Mouse (Mus musculus) lung, postnatal 0 days (tissue): ENCODE results near the gene Duox1. TPM values are rescaled to one million over a fixed set of nuclear protein-coding genes. Genes with fewer than 3 reads are reported as not detected.
A peak's percentile ranks its signal among the peaks of the same experiment; 100 is the strongest.

Experiments used
- ATAC-seq: fragments of 200-750 bp; cut with Nextera tagmentation; 2 replicates; pipeline ENCODE4 v1.8.0; 2017; ENCODE audit warnings: moderate library complexity
- DNase-seq: peaks from one replicate; pipeline ENCODE4 v3.0.0-alpha.2; 2016; ENCODE audit warnings: low spot score
- H3K27ac ChIP-seq: fragments of 300-500 bp; sonication (generic); 2 replicates; pipeline ENCODE4 v1.5.1; 2014; ENCODE audit warnings: antibody characterized with exemption, mild to moderate bottlenecking, low read length, mixed read lengths
- H3K27me3 ChIP-seq: fragments of 300-500 bp; sonication (generic); replicated peaks from 2 replicates; pipeline ENCODE4 v1.6.1; 2014; ENCODE audit warnings: low read length, mixed read lengths; ENCODE audit not compliant: insufficient read depth
- H3K36me3 ChIP-seq: fragments of 300-500 bp; sonication (generic); 2 replicates; pipeline ENCODE4 v1.6.1; 2014; ENCODE audit warnings: low read length, mixed read lengths; ENCODE audit not compliant: insufficient read depth
- H3K4me1 ChIP-seq: fragments of 300-500 bp; sonication (generic); 2 replicates; pipeline ENCODE4 v1.6.1; 2014; ENCODE audit warnings: antibody characterized with exemption, low read depth, low read length, mixed read lengths; ENCODE audit not compliant: insufficient read depth
- H3K4me2 ChIP-seq: fragments of 300-500 bp; sonication (generic); replicated peaks from 2 replicates; pipeline ENCODE4 v1.6.1; 2014; ENCODE audit warnings: low read depth, mild to moderate bottlenecking, low read length, moderate library complexity, mixed read lengths
- H3K4me3 ChIP-seq: fragments of 300-500 bp; sonication (generic); 2 replicates; pipeline ENCODE4 v1.5.1; 2014; ENCODE audit warnings: low read depth, low read length
- H3K9ac ChIP-seq: fragments of 300-500 bp; sonication (generic); replicated peaks from 2 replicates; pipeline ENCODE4 v1.6.1; 2014; ENCODE audit warnings: low read depth, mild to moderate bottlenecking
- H3K9me3 ChIP-seq: fragments of 300-500 bp; sonication (generic); 2 replicates; pipeline ENCODE4 v1.6.1; 2016; ENCODE audit warnings: low read length, mixed read lengths
- CTCF ChIP-seq: IDR thresholded peaks from 2 replicates; pipeline ENCODE4 v1.5.1; 2016; ENCODE audit warnings: antibody characterized with exemption, mild to moderate bottlenecking
- EP300 ChIP-seq: IDR thresholded peaks from 2 replicates; pipeline ENCODE4 v1.6.1; 2016; ENCODE audit warnings: antibody characterized with exemption, mild to moderate bottlenecking, control low read depth
- WGBS: fragments of 180-500 bp; shearing (Covaris S2); extraction: QIAGEN DNeasy Blood & Tissue Kit; methylation state at CpG from one replicate; pipeline ENCODE4 v1.1.7; 2014; 5-methylcytosine and 5-hydroxymethylcytosine counted together
- polyA plus RNA-seq: library from polyadenylated mRNA; unstranded; fragments of >200 nt; fragmentation: Nextera tagmentation; extraction: Ambion mirVana; gene quantifications from 2 replicates; pipeline ENCODE4 v1.2.1, GENCODE M21; 2015

Gene Duox1
- polyA plus RNA-seq, 1 experiment from 2014 or later = 0.06 TPM

DNA sequence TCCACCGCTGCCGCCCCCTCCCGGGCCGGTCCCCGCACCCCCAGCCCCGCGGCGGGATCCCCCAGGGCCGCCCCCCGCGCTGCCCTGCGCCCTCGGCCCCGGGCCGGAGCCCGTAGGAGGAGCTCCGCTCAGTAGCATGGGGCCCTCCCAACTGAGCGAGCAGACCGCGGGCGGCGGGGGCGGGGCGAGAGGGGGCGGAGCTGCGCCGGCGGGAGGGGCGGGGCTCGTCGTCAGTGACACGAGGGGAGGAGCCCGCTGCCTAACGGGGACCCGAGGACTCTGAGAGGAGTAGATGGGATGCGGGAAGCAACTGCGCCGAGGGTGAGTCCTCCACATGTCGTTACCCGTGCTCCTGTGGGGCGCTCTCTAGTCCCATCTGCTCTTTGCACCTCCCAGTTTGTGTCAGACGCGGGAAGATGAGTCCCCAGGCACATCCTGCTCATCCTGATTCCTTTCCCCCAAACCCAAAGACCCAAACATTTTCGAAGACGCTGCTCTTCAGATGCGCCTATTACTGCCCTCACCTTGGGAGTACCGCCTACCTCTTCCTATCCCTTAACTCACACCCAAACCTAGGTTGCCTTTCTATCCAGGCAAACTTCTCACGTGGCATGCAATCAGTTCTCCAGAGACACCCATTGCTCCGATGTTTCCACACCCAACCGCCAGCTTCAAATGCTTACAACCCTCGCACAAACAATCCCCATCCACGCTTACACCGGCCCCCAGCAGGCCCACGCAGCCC, 53.7 kb downstream of the Duox1 start, which contains the start of gene Shf:
Gene Shf (minus strand): TSS at position 168 of the 745 bp plus-strand sequence.
- TF ChIP-seq CTCF (no peak), EP300 (no peak)
- H3K36me3 ChIP-seq = no peaks in the 10 kb centered on the region
- H3K4me1 ChIP-seq = no peaks in the 10 kb centered on the region
- no peaks in the 10 kb centered on the region for H3K9me3 ChIP-seq
- peak within 1 kb of the TSS; percentile 87 for H3K4me3 ChIP-seq
- peak within 1 kb of the TSS; percentile 98 for H3K4me2 ChIP-seq
- ATAC-seq = peak; percentile 98
- no peak within 1 kb of the TSS for H3K27ac ChIP-seq
- 2% methylated on average over 30 of the region's 54 CpGs for WGBS
- peak; percentile 92 for DNase-seq
- peak within 1 kb of the TSS; percentile 72 for H3K9ac ChIP-seq
- H3K27me3 ChIP-seq = no peaks in the 10 kb centered on the region

DNA sequence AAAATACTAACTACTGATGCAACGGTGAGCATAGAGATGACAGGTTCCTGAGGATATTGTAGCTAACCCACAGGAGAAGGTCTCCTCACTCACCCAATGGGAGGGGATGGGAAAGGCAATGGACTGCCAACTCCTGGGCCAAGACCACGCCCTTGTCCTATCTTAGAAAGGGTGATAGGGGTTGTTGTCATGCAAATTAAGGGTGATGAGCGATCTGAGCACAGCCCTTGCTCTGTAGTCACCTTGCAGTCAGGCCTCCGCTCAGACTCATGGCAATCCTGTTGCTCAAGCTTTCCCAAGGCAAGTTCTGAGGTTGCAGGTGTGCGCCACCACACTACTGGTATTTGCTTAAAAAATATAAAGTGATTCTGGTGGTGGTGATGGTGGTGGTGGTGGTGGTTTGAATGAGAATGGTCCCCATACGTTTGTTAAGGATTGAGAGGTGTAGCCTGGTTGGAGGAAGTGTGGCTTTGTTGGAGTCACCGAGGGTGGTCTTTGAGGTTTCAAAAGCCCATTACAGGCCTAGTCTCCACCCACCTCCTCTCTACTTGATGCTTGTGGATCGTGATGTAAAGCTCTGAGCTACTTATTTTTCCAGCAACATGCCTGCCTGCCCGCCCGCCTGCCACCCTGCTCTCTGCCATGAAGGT, 54.8 kb downstream of the Duox1 start:
- H3K27me3 ChIP-seq = no peaks in the 10 kb centered on the region
- H3K9ac ChIP-seq = no peak overlapping the region
- DNase-seq (no peak), ATAC-seq (no peak)
- 44% methylated on average over 10 of the region's 10 CpGs for WGBS
- no peak overlapping the region for H3K27ac ChIP-seq
- H3K36me3 ChIP-seq = no peaks in the 10 kb centered on the region
- H3K9me3 ChIP-seq = no peaks in the 10 kb centered on the region
- TF ChIP-seq EP300 = no peak
- TF ChIP-seq CTCF = no peak
- H3K4me3 ChIP-seq = no peak overlapping the region
- no peaks in the 10 kb centered on the region for H3K4me1 ChIP-seq
- no peak overlapping the region for H3K4me2 ChIP-seq

DNA sequence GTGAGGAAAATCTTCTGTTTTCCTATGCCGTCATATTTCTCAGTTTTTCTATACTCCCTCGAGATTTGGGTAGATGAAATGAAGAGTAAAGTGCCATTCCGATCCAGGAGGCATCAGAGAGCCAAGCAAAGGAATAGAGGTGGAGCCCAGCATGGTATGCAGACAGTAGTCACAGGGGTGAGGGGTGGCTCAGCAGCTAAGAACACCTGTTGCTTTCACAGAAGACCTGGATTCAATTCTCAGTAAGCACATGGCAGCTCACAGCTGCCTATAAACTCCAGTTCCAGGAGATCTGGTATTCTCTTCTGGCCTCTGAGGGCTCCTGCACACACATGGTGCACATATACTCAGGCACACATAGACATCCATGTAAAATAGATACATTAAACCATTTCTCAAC, 56.6 kb downstream of the Duox1 start:
- DNase-seq = no peak
- H3K9ac ChIP-seq = no peak overlapping the region
- H3K4me3 ChIP-seq = no peak overlapping the region
- no peaks in the 10 kb centered on the region for H3K9me3 ChIP-seq
- H3K27ac ChIP-seq = no peak overlapping the region
- WGBS = 63% methylated on average over 3 of the region's 3 CpGs
- H3K4me1 ChIP-seq = no peaks in the 10 kb centered on the region
- no peaks in the 10 kb centered on the region for H3K27me3 ChIP-seq
- ATAC-seq = no peak
- TF ChIP-seq EP300 (no peak), CTCF (no peak)
- H3K36me3 ChIP-seq = no peaks in the 10 kb centered on the region
- H3K4me2 ChIP-seq = no peak overlapping the region

DNA sequence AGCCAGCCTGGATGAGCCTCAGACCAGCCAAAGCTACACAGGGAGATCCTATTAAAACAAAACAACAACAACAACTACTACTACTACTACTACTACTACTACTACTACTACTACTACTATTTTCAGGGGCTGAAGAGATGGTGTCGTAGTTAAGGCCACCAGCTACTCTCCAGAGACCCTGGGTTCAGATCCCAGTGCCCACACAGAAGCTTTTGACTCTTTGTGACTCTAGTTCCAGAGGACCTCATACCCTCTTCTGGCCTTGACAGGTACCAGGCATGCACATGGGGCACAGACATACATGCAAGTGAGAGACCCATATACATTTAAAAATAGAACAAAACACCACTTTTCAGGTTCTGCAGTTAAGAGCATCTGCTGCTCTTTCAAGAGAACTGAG, 57.1 kb downstream of the Duox1 start:
- Histone ChIP-seq H3K4me2 (no peak overlapping the region), H3K27me3 (no peaks in the 10 kb centered on the region), H3K9ac (no peak overlapping the region), H3K36me3 (no peaks in the 10 kb centered on the region), H3K9me3 (no peaks in the 10 kb centered on the region), H3K4me3 (no peak overlapping the region), H3K27ac (no peak overlapping the region), H3K4me1 (no peaks in the 10 kb centered on the region)
- 89% methylated on average over 1 of the region's 1 CpGs for WGBS
- TF ChIP-seq CTCF (no peak), EP300 (no peak)
- ATAC-seq (no peak), DNase-seq (no peak)

DNA sequence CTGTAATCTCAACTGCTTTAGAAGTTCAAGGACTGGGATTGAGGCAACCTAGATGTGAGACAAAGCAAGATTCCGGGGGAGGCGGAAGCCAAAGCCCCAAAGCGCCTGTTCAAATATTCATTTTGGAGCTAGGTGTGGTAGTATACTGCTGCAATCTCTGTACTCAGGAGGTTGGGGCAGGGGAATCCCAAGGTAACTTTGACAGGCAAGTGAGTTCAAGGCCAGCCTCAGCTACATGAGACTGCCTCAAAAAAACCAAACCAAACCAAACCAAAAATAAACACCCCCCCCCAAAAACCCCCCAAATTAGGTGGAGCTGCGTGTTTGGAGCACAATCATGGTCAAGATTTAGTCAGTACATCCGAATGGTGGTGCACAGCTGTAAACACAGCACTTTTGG, 58.5 kb downstream of the Duox1 start:
- TF ChIP-seq EP300 (no peak), CTCF (no peak)
- WGBS = 81% methylated on average over 5 of the region's 5 CpGs
- no peaks in the 10 kb centered on the region for H3K9me3 ChIP-seq
- ATAC-seq (no peak), DNase-seq (no peak)
- no peak overlapping the region for H3K9ac ChIP-seq
- H3K27me3 ChIP-seq = no peaks in the 10 kb centered on the region
- H3K27ac ChIP-seq = no peak overlapping the region
- no peak overlapping the region for H3K4me2 ChIP-seq
- H3K4me1 ChIP-seq = no peaks in the 10 kb centered on the region
- no peaks in the 10 kb centered on the region for H3K36me3 ChIP-seq
- H3K4me3 ChIP-seq = no peak overlapping the region

DNA sequence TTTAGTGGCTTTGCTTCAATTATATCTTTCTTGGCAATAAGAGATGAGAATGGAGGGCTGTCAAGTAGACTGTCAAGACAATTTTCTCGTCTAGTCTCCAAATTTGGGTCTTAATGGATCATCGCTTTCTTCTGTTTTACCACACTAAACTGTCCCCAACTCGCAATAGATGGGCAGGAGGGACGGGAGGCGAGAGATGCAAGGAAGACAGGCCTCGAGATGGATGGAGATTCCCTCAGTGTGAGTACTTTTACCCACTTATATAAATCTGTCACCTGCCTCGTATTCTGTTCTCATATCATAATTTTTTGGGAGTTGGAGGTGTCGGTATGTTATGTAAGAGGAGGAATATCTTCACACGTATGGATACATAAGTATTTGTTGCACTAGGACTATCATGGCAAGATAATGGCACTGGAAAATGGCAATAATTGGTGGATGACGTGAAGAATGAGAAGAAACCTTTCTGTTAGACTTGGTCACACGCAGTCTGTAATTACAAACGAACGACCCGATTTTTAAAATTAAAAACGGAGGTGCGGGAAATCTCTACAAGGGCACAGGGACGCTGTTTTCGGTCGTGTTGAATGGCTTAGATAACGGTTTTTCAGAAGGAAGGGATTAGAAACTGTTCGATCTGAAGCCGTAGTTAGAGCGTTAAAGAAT, 59.3 kb downstream of the Duox1 start:
- TF ChIP-seq CTCF = no peak
- no peak for TF ChIP-seq EP300
- H3K27ac ChIP-seq = no peak overlapping the region
- no peak overlapping the region for H3K9ac ChIP-seq
- peak overlapping the region; percentile 57 for H3K4me3 ChIP-seq
- H3K4me2 ChIP-seq = peak overlapping the region; percentile 87
- ATAC-seq = no peak
- 21% methylated on average over 23 of the region's 23 CpGs for WGBS
- H3K36me3 ChIP-seq = no peaks in the 10 kb centered on the region
- H3K27me3 ChIP-seq = no peaks in the 10 kb centered on the region
- no peaks in the 10 kb centered on the region for H3K9me3 ChIP-seq
- no peaks in the 10 kb centered on the region for H3K4me1 ChIP-seq
- DNase-seq = no peak
